Mouse (Mus musculus): ENCODE measurements around the gene Cd83. TPM values are rescaled to one million over a fixed set of nuclear protein-coding genes. Genes with fewer than 3 reads are reported as not detected.

Cd83 gene
- polyA plus RNA-seq, 1 experiment from 2014 or later, result 8.0 TPM

DNA sequence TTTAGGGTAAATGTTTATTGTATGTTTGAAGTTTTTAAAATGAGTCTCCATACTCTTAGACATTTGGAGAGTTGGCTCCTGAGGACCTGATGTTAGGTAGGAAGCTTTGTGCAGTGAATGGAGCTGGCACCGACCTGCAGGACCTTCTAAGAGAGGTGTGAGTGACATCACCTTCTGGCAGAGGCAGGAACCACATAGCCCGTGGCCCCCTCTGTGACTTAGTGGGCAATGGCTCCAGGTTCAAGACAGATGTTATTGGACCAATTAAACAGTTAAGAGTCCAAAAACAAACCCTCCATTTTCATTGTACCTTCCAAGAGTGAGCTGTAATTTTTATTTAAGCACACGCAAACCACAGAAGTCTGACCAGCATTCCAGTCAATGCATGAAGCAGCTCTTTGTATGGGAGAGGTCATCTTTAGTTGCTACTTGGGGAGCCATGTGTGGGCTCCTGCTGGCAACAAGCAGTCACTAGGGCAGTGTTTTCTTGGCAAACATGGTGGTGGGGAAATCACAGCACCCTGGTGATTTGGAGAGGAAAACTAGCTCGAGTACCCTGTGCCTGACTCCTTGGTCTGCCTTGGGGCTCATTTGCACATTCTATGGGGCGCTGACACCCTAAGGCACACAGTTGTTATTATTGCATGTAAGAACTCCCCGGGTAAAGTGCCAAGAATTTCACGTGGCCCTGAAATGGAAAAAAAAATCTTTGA, 33.9 kb downstream of the Cd83 start:
- no peak for ATAC-seq
- H3K4me3 ChIP-seq (replicated peaks), result no peak overlapping the region
- no peaks in the 10 kb centered on the region for H3K36me3 ChIP-seq
- no peaks in the 10 kb centered on the region for H3K4me1 ChIP-seq (replicated peaks)
- H3K9ac ChIP-seq (replicated peaks), result no peak overlapping the region
- no peaks in the 10 kb centered on the region for H3K9me3 ChIP-seq
- no peaks in the 10 kb centered on the region for H3K27me3 ChIP-seq
- WGBS, result 85% methylated on average over 7 of the region's 7 CpGs
- no peak overlapping the region for H3K4me2 ChIP-seq (replicated peaks)
- no peak overlapping the region for H3K27ac ChIP-seq

DNA sequence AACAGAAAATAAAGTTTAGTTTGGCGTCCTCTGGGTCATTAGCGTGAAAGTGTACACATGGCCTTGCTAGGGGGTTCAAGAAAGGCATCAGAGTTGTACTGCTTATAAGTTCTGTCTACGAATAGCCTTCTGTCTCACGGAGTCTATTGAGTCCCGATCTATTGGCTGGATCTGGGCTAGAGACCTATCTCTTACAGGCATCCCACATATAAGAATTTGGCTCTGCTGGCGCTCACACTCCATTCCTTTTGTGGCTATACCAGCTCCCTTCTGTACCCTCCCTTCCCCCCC, 34.4 kb downstream of the Cd83 start:
- no peaks in the 10 kb centered on the region for H3K4me1 ChIP-seq (replicated peaks)

DNA sequence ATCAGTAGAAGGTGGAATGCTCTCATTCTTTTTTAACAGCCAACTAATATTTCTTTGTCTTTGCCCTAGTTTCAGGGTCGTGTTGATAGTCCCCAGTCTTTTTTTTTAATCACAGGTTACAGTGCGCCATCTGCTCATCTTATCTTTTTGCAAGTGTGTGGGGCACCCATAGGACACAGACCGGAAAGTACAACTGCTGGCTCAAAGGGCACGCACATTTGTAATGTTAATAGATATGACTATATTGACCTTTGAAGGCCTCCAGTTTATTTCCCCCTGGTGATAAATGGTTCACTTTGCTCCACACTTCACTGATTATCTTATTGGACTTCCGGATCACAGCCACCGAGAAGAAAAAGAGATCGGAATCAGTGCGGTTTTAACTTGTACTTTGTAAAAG, 35.5 kb downstream of the Cd83 start:
- Histone ChIP-seq H3K4me1 (replicated peaks) (no peaks in the 10 kb centered on the region), H3K4me3 (replicated peaks) (no peak overlapping the region), H3K36me3 (no peaks in the 10 kb centered on the region), H3K27ac (no peak overlapping the region), H3K9ac (replicated peaks) (no peak overlapping the region), H3K4me2 (replicated peaks) (no peak overlapping the region), H3K9me3 (no peaks in the 10 kb centered on the region), H3K27me3 (no peaks in the 10 kb centered on the region)
- WGBS, result 84% methylated on average over 8 of the region's 8 CpGs
- no peak for ATAC-seq

More for the DNA sequence above, 34.4 kb downstream of the Cd83 start:
- 91% methylated on average over 6 of the region's 6 CpGs for WGBS
- no peaks in the 10 kb centered on the region for H3K9me3 ChIP-seq
- no peak overlapping the region for H3K27ac ChIP-seq
- no peak for ATAC-seq
- no peak overlapping the region for H3K4me3 ChIP-seq (replicated peaks)
- no peaks in the 10 kb centered on the region for H3K36me3 ChIP-seq
- no peak overlapping the region for H3K9ac ChIP-seq (replicated peaks)
- H3K27me3 ChIP-seq, result no peaks in the 10 kb centered on the region
- H3K4me2 ChIP-seq (replicated peaks), result no peak overlapping the region

DNA sequence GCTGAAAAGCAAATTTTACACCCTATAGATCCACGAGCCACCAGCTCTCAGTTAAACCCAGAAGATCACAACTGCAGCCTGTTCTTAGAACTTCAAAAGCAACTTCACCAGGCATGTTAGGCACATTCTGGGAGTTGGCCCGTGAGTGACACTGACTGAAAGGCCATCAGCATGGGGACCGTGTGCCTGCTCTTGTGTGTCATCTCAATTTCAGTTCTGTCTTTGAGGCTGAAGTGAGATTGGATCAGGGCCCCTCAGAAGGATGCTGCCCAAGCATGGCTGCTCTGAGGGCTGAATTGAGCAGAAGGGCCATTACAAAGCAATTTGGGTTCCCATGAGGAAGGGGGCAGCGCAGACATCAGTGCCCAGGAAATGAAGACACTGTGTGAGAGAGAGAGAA, 37.7 kb downstream of the Cd83 start:
- H3K4me3 ChIP-seq (replicated peaks), result no peak overlapping the region
- no peaks in the 10 kb centered on the region for H3K27me3 ChIP-seq
- H3K4me1 ChIP-seq (replicated peaks), result no peaks in the 10 kb centered on the region
- no peak overlapping the region for H3K4me2 ChIP-seq (replicated peaks)
- no peak overlapping the region for H3K27ac ChIP-seq
- no peak for ATAC-seq
- H3K9ac ChIP-seq (replicated peaks), result no peak overlapping the region
- H3K9me3 ChIP-seq, result no peaks in the 10 kb centered on the region
- 69% methylated on average over 4 of the region's 4 CpGs for WGBS
- H3K36me3 ChIP-seq, result no peaks in the 10 kb centered on the region

DNA sequence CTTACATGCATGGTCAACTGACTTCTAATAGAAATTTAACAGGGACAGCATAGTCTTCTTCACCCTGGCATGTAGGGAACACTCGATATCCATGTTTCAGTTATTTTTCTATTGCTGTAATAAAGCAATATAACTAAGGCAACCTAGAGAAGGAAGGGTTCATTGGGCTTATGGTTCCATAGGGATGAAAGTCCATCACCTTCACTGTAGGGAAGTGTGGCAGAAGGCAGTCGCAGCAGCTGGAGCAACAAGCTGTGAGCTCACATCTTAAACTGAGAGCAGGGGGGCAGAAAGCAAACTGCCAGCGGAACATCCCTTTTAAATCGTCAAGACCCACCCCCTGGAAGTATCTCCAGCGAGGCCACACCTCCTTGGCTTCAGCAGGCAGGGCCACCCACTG, 44.1 kb downstream of the Cd83 start:
- WGBS, result 51% methylated on average over 5 of the region's 5 CpGs
- Histone ChIP-seq H3K4me3 (replicated peaks) (no peak overlapping the region), H3K27me3 (no peaks in the 10 kb centered on the region), H3K9ac (replicated peaks) (no peak overlapping the region), H3K4me1 (replicated peaks) (no peaks in the 10 kb centered on the region), H3K4me2 (replicated peaks) (no peak overlapping the region), H3K27ac (no peak overlapping the region), H3K36me3 (no peaks in the 10 kb centered on the region), H3K9me3 (no peaks in the 10 kb centered on the region)
- no peak for ATAC-seq

GRCm38 (mm10) chr13:43830892-43831673, 46.5 kb downstream of the Cd83 start:
- WGBS, result 93% methylated on average over 8 of the region's 8 CpGs
- no peaks in the 10 kb centered on the region for H3K4me1 ChIP-seq (replicated peaks)
- no peaks in the 10 kb centered on the region for H3K27me3 ChIP-seq
- ATAC-seq, result no peak
- no peak overlapping the region for H3K4me3 ChIP-seq (replicated peaks)
- no peaks in the 10 kb centered on the region for H3K36me3 ChIP-seq
- no peak overlapping the region for H3K4me2 ChIP-seq (replicated peaks)
- H3K27ac ChIP-seq, result no peak overlapping the region
- no peak overlapping the region for H3K9ac ChIP-seq (replicated peaks)
- no peaks in the 10 kb centered on the region for H3K9me3 ChIP-seq

- no peak for ATAC-seq
- WGBS, result 81% methylated on average over 7 of the region's 7 CpGs
- no peak overlapping the region for H3K4me3 ChIP-seq (replicated peaks)
- H3K36me3 ChIP-seq, result no peaks in the 10 kb centered on the region
- H3K27me3 ChIP-seq, result no peaks in the 10 kb centered on the region
- H3K9me3 ChIP-seq, result no peaks in the 10 kb centered on the region
- no peaks in the 10 kb centered on the region for H3K4me1 ChIP-seq (replicated peaks)
- no peak overlapping the region for H3K27ac ChIP-seq
- no peak overlapping the region for H3K4me2 ChIP-seq (replicated peaks)
- no peak overlapping the region for H3K9ac ChIP-seq (replicated peaks)
These were observed 48.2 kb downstream of the Cd83 start for GRCm38 (mm10) chr13:43832731-43833130.

GRCm38 (mm10) chr13:43836376-43836775, 51.8 kb downstream of the Cd83 start:
- no peak overlapping the region for H3K4me2 ChIP-seq (replicated peaks)
- H3K9me3 ChIP-seq, result no peaks in the 10 kb centered on the region
- H3K4me3 ChIP-seq (replicated peaks), result no peak overlapping the region
- H3K9ac ChIP-seq (replicated peaks), result no peak overlapping the region
- ATAC-seq, result no peak
- no peaks in the 10 kb centered on the region for H3K27me3 ChIP-seq
- 79% methylated on average over 8 of the region's 8 CpGs for WGBS
- no peaks in the 10 kb centered on the region for H3K36me3 ChIP-seq
- H3K27ac ChIP-seq, result no peak overlapping the region
- no peaks in the 10 kb centered on the region for H3K4me1 ChIP-seq (replicated peaks)

- ATAC-seq, result no peak
- no peak overlapping the region for H3K4me2 ChIP-seq (replicated peaks)
- H3K9ac ChIP-seq (replicated peaks), result no peak overlapping the region
- H3K4me3 ChIP-seq (replicated peaks), result no peak overlapping the region
- H3K36me3 ChIP-seq, result no peaks in the 10 kb centered on the region
- H3K27me3 ChIP-seq, result no peaks in the 10 kb centered on the region
- WGBS, result 40% methylated on average over 4 of the region's 4 CpGs
- no peaks in the 10 kb centered on the region for H3K9me3 ChIP-seq
- no peaks in the 10 kb centered on the region for H3K4me1 ChIP-seq (replicated peaks)
- H3K27ac ChIP-seq, result no peak overlapping the region
These were observed 53.2 kb downstream of the Cd83 start for GRCm38 (mm10) chr13:43837812-43838211.

DNA sequence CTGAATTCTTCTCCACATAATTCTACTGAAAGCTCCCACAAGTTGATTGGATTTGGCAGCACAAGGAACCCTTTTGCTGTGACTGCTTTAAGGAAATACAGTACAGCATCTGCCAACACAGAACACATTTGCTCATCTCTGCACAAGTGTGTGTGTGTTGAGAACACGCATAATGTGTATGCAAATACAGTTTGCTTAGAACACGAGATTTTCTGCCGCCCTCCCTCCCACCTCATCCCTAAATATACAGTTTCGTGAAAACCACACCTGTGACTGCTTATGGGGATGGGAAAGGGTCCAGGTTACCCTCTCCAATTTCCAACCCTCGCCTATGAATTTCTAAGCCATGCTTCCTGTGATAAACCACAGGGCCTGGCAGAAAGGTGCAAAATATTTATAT, 60.6 kb downstream of the Cd83 start:
- H3K27me3 ChIP-seq, result peaks cover 9% of the 10 kb centered on the region; the same call in 1 of the 2 replicates
- no peak overlapping the region for H3K27ac ChIP-seq
- no peaks in the 10 kb centered on the region for H3K9me3 ChIP-seq
- H3K4me2 ChIP-seq (replicated peaks), result no peak overlapping the region
- peaks cover 6% of the 10 kb centered on the region; the same call in 1 of the 2 replicates for H3K4me1 ChIP-seq (replicated peaks)
- no peak overlapping the region for H3K4me3 ChIP-seq (replicated peaks)
- no peaks in the 10 kb centered on the region for H3K36me3 ChIP-seq
- 84% methylated on average over 5 of the region's 5 CpGs for WGBS
- ATAC-seq, result no peak
- H3K9ac ChIP-seq (replicated peaks), result no peak overlapping the region

- H3K4me2 ChIP-seq (replicated peaks), result no peak overlapping the region
- 87% methylated on average over 7 of the region's 7 CpGs for WGBS
- H3K36me3 ChIP-seq, result no peaks in the 10 kb centered on the region
- no peaks in the 10 kb centered on the region for H3K9me3 ChIP-seq
- no peak for ATAC-seq
- H3K27me3 ChIP-seq, result peaks cover 9% of the 10 kb centered on the region; the same call in 1 of the 2 replicates
- H3K27ac ChIP-seq, result no peak overlapping the region
- peaks cover 18% of the 10 kb centered on the region for H3K4me1 ChIP-seq (replicated peaks)
- no peak overlapping the region for H3K9ac ChIP-seq (replicated peaks)
- H3K4me3 ChIP-seq (replicated peaks), result no peak overlapping the region
These were observed 62.6 kb downstream of the Cd83 start for GRCm38 (mm10) chr13:43847186-43847585.

- Histone ChIP-seq H3K27me3 (peaks cover 14% of the 10 kb centered on the region; the same call in 1 of the 2 replicates), H3K4me3 (replicated peaks) (no peak overlapping the region), H3K9ac (replicated peaks) (no peak overlapping the region), H3K4me1 (replicated peaks) (peaks cover 18% of the 10 kb centered on the region), H3K9me3 (no peaks in the 10 kb centered on the region), H3K27ac (no peak overlapping the region), H3K36me3 (no peaks in the 10 kb centered on the region), H3K4me2 (replicated peaks) (no peak overlapping the region)
- WGBS, result 41% methylated on average over 4 of the region's 4 CpGs
- no peak for ATAC-seq
These were observed 65.2 kb downstream of the Cd83 start for GRCm38 (mm10) chr13:43849816-43850215.

Measured in midbrain, embryonic 13.5 days (tissue).